Mouse (Mus musculus): ENCODE data around the gene Selenon. TPM values are rescaled to one million over a fixed set of nuclear protein-coding genes. Genes with fewer than 3 reads are reported as not detected.

Selenon gene
- polyA plus RNA-seq (2015; fragmentation: Nextera tagmentation; extraction: Ambion mirVana), result 7.5 and 8.0 TPM in 2 replicates

DNA sequence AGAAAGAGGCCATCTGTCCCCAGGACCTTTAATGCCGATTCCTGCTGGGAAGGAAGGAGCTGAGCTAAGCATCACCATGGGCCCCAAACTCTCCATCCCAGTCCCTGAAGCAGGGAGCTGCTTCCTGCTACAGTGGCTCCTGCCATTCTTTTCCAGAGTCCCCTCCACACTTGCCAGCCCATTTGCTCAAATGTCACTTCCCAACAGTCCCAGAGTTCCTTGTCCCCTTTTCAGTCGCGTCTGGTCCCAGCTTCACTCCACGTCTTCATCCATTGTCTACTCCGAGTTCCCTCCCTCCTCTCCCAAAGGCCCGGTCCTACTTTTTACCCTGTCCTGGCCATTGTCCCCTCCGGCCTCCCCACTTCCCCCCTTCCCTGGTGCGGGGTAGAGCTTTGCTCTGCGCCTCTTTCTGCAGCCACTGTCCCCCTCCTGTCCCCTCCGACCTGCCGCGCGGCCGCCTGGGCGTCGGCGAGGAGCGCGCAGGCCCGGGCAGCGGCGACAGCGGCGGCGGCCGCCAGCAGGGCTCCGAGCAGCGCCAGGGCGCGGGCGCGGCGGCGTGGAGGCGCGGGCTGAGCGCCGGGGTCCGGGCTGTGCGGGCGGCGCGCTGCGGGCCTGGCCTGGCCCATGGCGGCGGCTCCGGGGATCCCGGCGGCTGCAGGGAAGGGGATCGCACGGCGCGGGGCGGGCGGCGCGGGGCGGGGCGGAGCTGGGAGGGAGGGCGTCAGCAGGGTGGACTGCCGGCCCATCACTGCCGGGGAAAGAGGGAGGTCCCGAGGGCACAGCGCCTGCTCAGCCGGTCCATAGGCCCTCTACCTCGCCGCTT lies at the start of gene Selenon:
TSS of gene Selenon (minus strand) at position 673 of the 823 bp plus-strand sequence.
- H3K27ac ChIP-seq (replicated peaks), result peak within 1 kb of the TSS; percentile 86
- H3K4me1 ChIP-seq, result peaks cover 44% of the 10 kb centered on the region
- peak within 1 kb of the TSS; percentile 98 for H3K9ac ChIP-seq
- H3K36me3 ChIP-seq, result peaks cover 39% of the 10 kb centered on the region
- H3K4me3 ChIP-seq, result peak within 1 kb of the TSS; percentile 86
- H3K4me2 ChIP-seq, result peak within 1 kb of the TSS; percentile 73
- peaks cover 6% of the 10 kb centered on the region for H3K9me3 ChIP-seq
- H3K27me3 ChIP-seq (replicated peaks), result no peaks in the 10 kb centered on the region
- 1% methylated on average over 45 of the region's 67 CpGs for WGBS
- ATAC-seq (ENCODE audit: extremely low read depth, insufficient number of reproducible peaks, low FRiP score, low TSS enrichment), result peak; percentile 73; the same call in 1 of the 2 replicates

GRCm38 (mm10) chr4:134601404-134601803 lies 49.4 kb upstream of the Selenon start:
- no peak for ATAC-seq (ENCODE audit: extremely low read depth, insufficient number of reproducible peaks, low FRiP score, low TSS enrichment)
- WGBS, result 28% methylated on average over 8 of the region's 8 CpGs
- no peaks in the 10 kb centered on the region for H3K36me3 ChIP-seq
- H3K9ac ChIP-seq, result peak overlapping the region; percentile 34
- H3K27me3 ChIP-seq (replicated peaks), result no peaks in the 10 kb centered on the region
- peak overlapping the region; percentile 45 for H3K27ac ChIP-seq (replicated peaks)
- H3K4me3 ChIP-seq, result no peak overlapping the region
- H3K4me2 ChIP-seq, result no peak overlapping the region
- H3K9me3 ChIP-seq, result no peaks in the 10 kb centered on the region
- peaks cover 63% of the 10 kb centered on the region for H3K4me1 ChIP-seq

DNA sequence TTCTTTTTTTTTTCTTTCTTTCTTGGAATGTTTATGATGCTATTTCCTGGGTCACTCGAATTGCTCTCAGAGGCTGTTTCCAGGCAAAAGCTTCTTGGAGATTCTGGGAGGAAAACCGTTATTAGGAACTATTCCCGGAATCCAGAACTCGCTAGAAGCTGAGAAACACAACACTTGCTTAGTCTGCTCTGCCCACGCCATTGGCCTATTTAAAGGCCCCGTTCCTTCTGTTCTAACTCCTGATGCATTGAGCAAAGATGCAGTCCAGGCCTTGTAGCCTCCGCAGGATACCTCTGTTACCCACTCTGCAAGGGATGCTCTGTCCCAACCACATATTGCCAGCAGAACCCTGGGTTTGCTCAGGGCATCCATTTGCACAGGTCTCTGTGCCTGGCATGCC lies 48.8 kb upstream of the Selenon start:
- H3K27me3 ChIP-seq (replicated peaks), result no peaks in the 10 kb centered on the region
- no peak overlapping the region for H3K4me2 ChIP-seq
- H3K9me3 ChIP-seq, result no peaks in the 10 kb centered on the region
- H3K36me3 ChIP-seq, result no peaks in the 10 kb centered on the region
- H3K4me1 ChIP-seq, result peaks cover 63% of the 10 kb centered on the region
- no peak for ATAC-seq (ENCODE audit: extremely low read depth, insufficient number of reproducible peaks, low FRiP score, low TSS enrichment)
- H3K4me3 ChIP-seq, result no peak overlapping the region
- H3K9ac ChIP-seq, result no peak overlapping the region
- 71% methylated on average over 7 of the region's 7 CpGs for WGBS
- peak overlapping the region; percentile 45 for H3K27ac ChIP-seq (replicated peaks)

DNA sequence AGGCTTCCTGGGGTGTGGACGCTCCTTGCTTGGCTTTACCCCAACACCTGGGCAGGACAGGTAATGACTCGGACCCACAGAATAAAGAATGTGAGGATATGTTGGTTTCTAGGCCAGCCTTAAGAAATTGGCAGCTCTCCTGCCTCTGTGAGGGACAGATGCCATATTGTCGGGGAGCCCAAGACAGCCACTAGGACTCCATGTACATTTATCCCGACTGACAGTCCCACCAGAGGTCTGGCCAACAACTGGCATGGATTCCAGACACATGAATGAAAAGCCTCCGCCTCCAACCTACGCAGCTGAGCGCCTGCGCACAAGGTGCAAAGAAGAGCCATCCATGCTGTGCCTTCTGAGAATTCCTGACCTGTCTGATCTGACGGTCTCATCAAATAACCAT lies 48.1 kb upstream of the Selenon start:
- no peaks in the 10 kb centered on the region for H3K36me3 ChIP-seq
- no peak overlapping the region for H3K9ac ChIP-seq
- H3K27me3 ChIP-seq (replicated peaks), result no peaks in the 10 kb centered on the region
- no peak for ATAC-seq (ENCODE audit: extremely low read depth, insufficient number of reproducible peaks, low FRiP score, low TSS enrichment)
- H3K9me3 ChIP-seq, result no peaks in the 10 kb centered on the region
- H3K4me1 ChIP-seq, result peaks cover 57% of the 10 kb centered on the region
- WGBS, result 82% methylated on average over 9 of the region's 9 CpGs
- no peak overlapping the region for H3K4me2 ChIP-seq
- H3K4me3 ChIP-seq, result no peak overlapping the region
- H3K27ac ChIP-seq (replicated peaks), result no peak overlapping the region

GRCm38 (mm10) chr4:134596816-134597692 lies 45.1 kb upstream of the Selenon start:
- no peaks in the 10 kb centered on the region for H3K36me3 ChIP-seq
- H3K4me2 ChIP-seq, result no peak overlapping the region
- peak overlapping the region; percentile 40; the same call in 1 of the 2 replicates for H3K9ac ChIP-seq
- no peak overlapping the region for H3K4me3 ChIP-seq
- no peaks in the 10 kb centered on the region for H3K9me3 ChIP-seq
- peaks cover 37% of the 10 kb centered on the region for H3K4me1 ChIP-seq
- H3K27me3 ChIP-seq (replicated peaks), result no peaks in the 10 kb centered on the region
- peak overlapping the region; percentile 53 for H3K27ac ChIP-seq (replicated peaks)
- 57% methylated on average over 10 of the region's 10 CpGs for WGBS
- ATAC-seq (ENCODE audit: extremely low read depth, insufficient number of reproducible peaks, low FRiP score, low TSS enrichment), result no peak

- Histone ChIP-seq H3K36me3 (0 out of 2 replicates have a peak, but pooled peaks cover 3% of the 10 kb centered on the region), H3K9ac (no peak overlapping the region), H3K4me3 (no peak overlapping the region), H3K27me3 (replicated peaks) (no peaks in the 10 kb centered on the region), H3K9me3 (no peaks in the 10 kb centered on the region), H3K4me1 (peaks cover 34% of the 10 kb centered on the region), H3K27ac (replicated peaks) (no peak overlapping the region), H3K4me2 (no peak overlapping the region)
- ATAC-seq (ENCODE audit: extremely low read depth, insufficient number of reproducible peaks, low FRiP score, low TSS enrichment), result no peak
- WGBS, result 81% methylated on average over 10 of the region's 10 CpGs
These were observed 42.9 kb upstream of the Selenon start for GRCm38 (mm10) chr4:134594731-134595439.

- Histone ChIP-seq H3K4me2 (no peak overlapping the region), H3K36me3 (peaks cover 11% of the 10 kb centered on the region), H3K27me3 (replicated peaks) (no peaks in the 10 kb centered on the region), H3K9ac (no peak overlapping the region), H3K27ac (replicated peaks) (no peak overlapping the region), H3K9me3 (no peaks in the 10 kb centered on the region), H3K4me1 (peaks cover 38% of the 10 kb centered on the region), H3K4me3 (no peak overlapping the region)
- no peak for ATAC-seq (ENCODE audit: extremely low read depth, insufficient number of reproducible peaks, low FRiP score, low TSS enrichment)
- 74% methylated on average over 4 of the region's 4 CpGs for WGBS
These were observed 40.5 kb upstream of the Selenon start for GRCm38 (mm10) chr4:134592442-134592841.

DNA sequence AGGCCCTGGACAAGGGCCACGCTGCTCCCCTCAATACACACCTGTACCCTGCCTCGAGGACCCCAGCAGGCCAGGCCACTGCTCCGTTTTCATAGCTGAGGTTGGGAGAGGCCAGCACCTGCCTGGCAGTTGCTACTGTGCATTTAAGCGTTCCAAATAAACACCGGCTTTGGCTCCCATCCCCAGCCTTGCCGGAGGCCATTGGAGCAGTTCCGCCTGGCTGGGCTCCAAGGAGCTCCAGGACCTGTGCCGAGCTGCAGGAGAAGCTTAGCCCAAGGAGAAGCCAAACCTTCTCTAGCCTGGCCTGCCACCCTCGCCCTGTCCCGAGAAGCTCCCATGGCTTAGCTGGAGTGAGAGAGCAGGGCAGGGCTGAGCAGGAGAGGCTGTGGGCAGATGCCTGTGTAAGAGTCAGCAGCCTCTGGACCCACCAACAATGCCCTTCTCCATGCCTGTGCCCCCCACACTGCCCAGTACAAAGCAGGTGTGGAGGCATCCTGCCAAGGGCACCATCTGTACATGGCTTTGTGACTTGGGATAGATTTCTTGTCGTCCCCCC lies 39.6 kb upstream of the Selenon start:
- peaks cover 11% of the 10 kb centered on the region for H3K36me3 ChIP-seq
- 0 out of 2 replicates have a peak overlapping the region, but pooled peaks have one; percentile 50 for H3K27ac ChIP-seq (replicated peaks)
- no peaks in the 10 kb centered on the region for H3K27me3 ChIP-seq (replicated peaks)
- peaks cover 31% of the 10 kb centered on the region for H3K4me1 ChIP-seq
- ATAC-seq (ENCODE audit: extremely low read depth, insufficient number of reproducible peaks, low FRiP score, low TSS enrichment), result peak; percentile 32; the same call in 1 of the 2 replicates
- no peak overlapping the region for H3K4me2 ChIP-seq
- H3K9me3 ChIP-seq, result no peaks in the 10 kb centered on the region
- WGBS, result 64% methylated on average over 10 of the region's 11 CpGs
- H3K9ac ChIP-seq, result peak overlapping the region; percentile 52; the same call in 1 of the 2 replicates
- no peak overlapping the region for H3K4me3 ChIP-seq

DNA sequence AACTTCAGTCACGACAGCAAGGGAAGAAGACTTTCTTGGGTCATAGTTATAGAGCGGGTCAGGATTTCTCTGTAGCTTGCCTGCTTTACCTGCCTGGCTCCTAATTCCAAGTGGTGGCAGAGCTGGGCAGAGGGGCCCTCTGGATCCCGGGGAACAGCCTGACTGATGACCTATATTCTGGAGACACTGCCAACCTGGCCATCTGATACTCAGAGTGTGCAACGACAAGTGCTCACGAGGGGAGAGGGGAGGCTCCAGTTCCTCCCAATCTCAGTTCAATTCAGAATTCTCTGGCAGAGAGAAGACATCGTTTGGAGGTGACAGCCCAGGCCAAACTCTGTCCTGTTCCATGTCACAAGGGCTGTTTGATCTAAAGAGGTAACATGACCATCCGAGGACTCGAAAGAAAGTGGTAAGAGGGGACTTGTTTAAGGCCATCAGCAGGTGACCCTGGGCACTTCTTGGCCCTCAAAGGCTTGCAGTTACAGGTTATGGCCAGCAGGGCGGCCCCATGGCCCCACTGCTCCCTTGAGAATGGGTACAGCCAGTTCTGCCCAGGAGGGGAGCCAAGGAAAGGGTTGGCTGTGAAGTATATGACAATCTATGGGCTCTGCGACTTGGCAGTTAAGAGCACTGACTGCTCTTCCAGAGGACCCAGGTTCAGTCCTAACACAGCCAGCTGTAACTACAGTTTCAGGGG lies 38.4 kb upstream of the Selenon start:
- H3K9ac ChIP-seq, result no peak overlapping the region
- H3K9me3 ChIP-seq, result no peaks in the 10 kb centered on the region
- no peak for ATAC-seq (ENCODE audit: extremely low read depth, insufficient number of reproducible peaks, low FRiP score, low TSS enrichment)
- H3K36me3 ChIP-seq, result peaks cover 11% of the 10 kb centered on the region
- peaks cover 26% of the 10 kb centered on the region for H3K4me1 ChIP-seq
- H3K4me2 ChIP-seq, result no peak overlapping the region
- no peaks in the 10 kb centered on the region for H3K27me3 ChIP-seq (replicated peaks)
- no peak overlapping the region for H3K27ac ChIP-seq (replicated peaks)
- H3K4me3 ChIP-seq, result no peak overlapping the region
- WGBS, result 64% methylated on average over 10 of the region's 10 CpGs

DNA sequence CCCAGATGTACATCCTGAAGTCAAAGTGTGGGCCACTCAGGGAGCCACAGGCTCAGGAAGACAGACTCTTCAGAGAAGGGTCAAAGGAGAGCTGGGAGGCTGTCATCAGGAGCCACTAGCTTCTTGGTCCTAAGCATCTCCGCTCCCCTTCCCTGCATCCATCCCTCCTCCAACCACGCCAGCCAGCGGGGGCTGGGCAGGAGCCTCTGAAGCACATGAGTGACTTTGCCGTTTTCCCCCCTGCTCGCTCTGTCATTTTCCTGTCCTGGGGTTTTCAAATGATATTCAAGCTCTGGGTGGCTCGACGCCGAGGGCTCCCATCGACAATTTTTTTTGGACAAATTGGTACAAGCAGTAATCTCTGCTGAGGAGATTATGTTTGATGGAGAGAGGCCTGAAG lies 37.8 kb upstream of the Selenon start:
- Histone ChIP-seq H3K4me1 (peaks cover 26% of the 10 kb centered on the region), H3K27ac (replicated peaks) (no peak overlapping the region), H3K4me3 (no peak overlapping the region), H3K9me3 (no peaks in the 10 kb centered on the region), H3K4me2 (no peak overlapping the region), H3K36me3 (peaks cover 11% of the 10 kb centered on the region), H3K9ac (no peak overlapping the region), H3K27me3 (replicated peaks) (no peaks in the 10 kb centered on the region)
- ATAC-seq (ENCODE audit: extremely low read depth, insufficient number of reproducible peaks, low FRiP score, low TSS enrichment), result no peak
- WGBS, result 83% methylated on average over 9 of the region's 9 CpGs

Data from heart, embryonic 13.5 days (tissue).